Mouse (Mus musculus): ENCODE data around the gene Cd36. TPM values are rescaled to one million over a fixed set of nuclear protein-coding genes. Genes with fewer than 3 reads are reported as not detected.

The Cd36 gene
- total and polyA plus RNA-seq, 2 experiments from 2014 or later, result 2.2 to 2.6 TPM

DNA sequence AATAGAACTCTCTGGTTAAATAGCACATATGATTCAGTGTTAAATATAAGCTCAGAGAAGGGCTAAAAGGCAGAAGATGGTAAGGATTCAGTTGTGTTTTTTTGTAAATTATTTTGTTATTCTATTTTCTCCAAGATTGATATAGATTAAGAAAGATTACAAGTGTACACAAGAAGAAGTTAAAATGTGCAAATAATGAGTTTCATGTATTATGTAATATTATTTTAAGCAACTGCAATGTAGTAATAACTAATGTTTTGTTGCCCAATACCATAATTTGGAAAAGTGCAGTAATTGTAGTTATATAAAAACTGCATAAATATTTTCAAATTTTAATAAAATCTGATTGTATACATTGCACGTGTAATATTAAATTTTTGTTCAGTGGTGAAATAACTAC lies 54.8 kb downstream of the Cd36 start:
- ATAC-seq (ENCODE audit: low FRiP score) (no peak), DNase-seq (ENCODE audit: low spot score) (no peak)
- H3K27ac ChIP-seq (ENCODE audit: low read depth, low read length), result no peak overlapping the region
- no peaks in the 10 kb centered on the region for H3K27me3 ChIP-seq (ENCODE audit: insufficient read depth, low read length)
- H3K4me3 ChIP-seq (ENCODE audit: low read depth, low read length), result no peak overlapping the region
- no peak for TF ChIP-seq CTCF (IDR thresholded peaks at IDR 0.05)
- WGBS, result 97% methylated on average over 1 of the region's 1 CpGs
- no peaks in the 10 kb centered on the region for H3K9me3 ChIP-seq (ENCODE audit: low read length)
- H3K36me3 ChIP-seq (ENCODE audit: insufficient read depth, low read length), result no peaks in the 10 kb centered on the region
- no peak overlapping the region for H3K4me2 ChIP-seq (ENCODE audit: low read depth, low read length, poor library complexity, severe bottlenecking)
- no peak overlapping the region for H3K9ac ChIP-seq (replicated peaks; ENCODE audit: low read length, poor library complexity, severe bottlenecking)
- no peaks in the 10 kb centered on the region for H3K4me1 ChIP-seq (ENCODE audit: insufficient read depth, low read length)

DNA sequence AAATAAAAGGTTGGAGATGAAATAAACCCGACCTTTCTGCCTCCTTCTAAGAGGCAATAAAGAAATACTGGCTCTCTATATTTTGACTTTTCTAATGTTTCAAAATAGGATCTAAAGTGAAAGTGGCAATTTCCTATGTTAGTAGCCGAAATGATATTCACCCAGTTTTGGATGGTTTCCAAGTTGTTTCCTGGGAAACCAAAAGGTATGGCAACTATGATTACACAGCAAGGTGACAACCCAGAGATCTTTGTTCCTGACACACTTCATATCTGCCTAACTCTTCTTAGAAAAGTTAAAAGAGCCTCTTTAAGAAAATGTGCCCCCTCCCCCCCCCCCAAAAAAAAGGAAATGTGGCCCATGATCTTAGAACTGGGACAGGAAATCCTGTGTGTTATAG lies 58.1 kb downstream of the Cd36 start:
- 47% methylated on average over 2 of the region's 2 CpGs for WGBS
- DNase-seq (ENCODE audit: low spot score) (no peak), ATAC-seq (ENCODE audit: low FRiP score) (no peak)
- TF ChIP-seq CTCF (IDR thresholded peaks at IDR 0.05), result no peak
- no peak overlapping the region for H3K4me3 ChIP-seq (ENCODE audit: low read depth, low read length)
- no peaks in the 10 kb centered on the region for H3K27me3 ChIP-seq (ENCODE audit: insufficient read depth, low read length)
- no peak overlapping the region for H3K4me2 ChIP-seq (ENCODE audit: low read depth, low read length, poor library complexity, severe bottlenecking)
- H3K27ac ChIP-seq (ENCODE audit: low read depth, low read length), result no peak overlapping the region
- no peaks in the 10 kb centered on the region for H3K9me3 ChIP-seq (ENCODE audit: low read length)
- H3K36me3 ChIP-seq (ENCODE audit: insufficient read depth, low read length), result no peaks in the 10 kb centered on the region
- H3K4me1 ChIP-seq (ENCODE audit: insufficient read depth, low read length), result no peaks in the 10 kb centered on the region
- no peak overlapping the region for H3K9ac ChIP-seq (replicated peaks; ENCODE audit: low read length, poor library complexity, severe bottlenecking)

DNA sequence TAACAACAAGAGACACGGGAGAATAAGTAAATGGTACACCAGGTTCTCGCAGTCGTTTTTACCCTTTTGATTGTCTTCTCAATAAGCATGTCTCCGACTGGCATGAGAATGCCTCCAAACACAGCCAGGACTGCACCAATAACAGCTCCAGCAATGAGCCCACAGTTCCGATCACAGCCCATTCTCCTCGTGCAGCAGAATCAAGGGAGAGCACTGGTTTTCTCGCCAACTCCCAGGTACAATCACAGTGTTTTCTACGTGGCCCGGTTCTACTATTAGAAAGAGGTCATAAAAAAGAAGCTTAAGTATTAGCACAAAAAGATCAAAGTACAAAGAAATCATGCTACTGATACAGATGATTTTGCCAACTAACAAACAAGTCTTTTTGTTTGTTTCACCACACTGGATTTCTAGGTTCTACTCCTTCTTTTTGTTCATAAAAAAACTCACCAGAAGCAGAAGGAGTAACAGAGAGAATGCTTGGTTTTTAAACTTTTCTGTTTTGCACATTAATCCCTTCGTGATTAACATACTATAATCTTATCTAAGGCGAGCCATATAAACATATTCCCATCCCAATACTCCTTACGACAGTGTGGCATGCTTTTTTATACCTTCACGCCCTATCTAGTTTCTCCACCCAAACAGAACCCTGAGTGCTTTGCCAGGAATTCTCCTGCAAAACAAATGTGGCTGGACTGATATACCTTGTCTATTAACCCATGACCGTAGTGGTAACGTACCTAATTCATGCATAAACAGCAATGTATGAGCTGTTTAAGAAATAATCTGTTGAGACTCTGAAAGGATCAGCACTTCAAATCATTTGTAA lies 59.7 kb downstream of the Cd36 start:
- Histone ChIP-seq H3K4me1 (ENCODE audit: insufficient read depth, low read length) (no peaks in the 10 kb centered on the region), H3K9ac (replicated peaks; ENCODE audit: low read length, poor library complexity, severe bottlenecking) (no peak overlapping the region), H3K9me3 (ENCODE audit: low read length) (no peaks in the 10 kb centered on the region), H3K27ac (ENCODE audit: low read depth, low read length) (no peak overlapping the region), H3K4me2 (ENCODE audit: low read depth, low read length, poor library complexity, severe bottlenecking) (no peak overlapping the region), H3K27me3 (ENCODE audit: insufficient read depth, low read length) (no peaks in the 10 kb centered on the region), H3K36me3 (ENCODE audit: insufficient read depth, low read length) (no peaks in the 10 kb centered on the region), H3K4me3 (ENCODE audit: low read depth, low read length) (no peak overlapping the region)
- 71% methylated on average over 15 of the region's 15 CpGs for WGBS
- DNase-seq (ENCODE audit: low spot score), result no peak
- no peak for TF ChIP-seq CTCF (IDR thresholded peaks at IDR 0.05)
- no peak for ATAC-seq (ENCODE audit: low FRiP score)

DNA sequence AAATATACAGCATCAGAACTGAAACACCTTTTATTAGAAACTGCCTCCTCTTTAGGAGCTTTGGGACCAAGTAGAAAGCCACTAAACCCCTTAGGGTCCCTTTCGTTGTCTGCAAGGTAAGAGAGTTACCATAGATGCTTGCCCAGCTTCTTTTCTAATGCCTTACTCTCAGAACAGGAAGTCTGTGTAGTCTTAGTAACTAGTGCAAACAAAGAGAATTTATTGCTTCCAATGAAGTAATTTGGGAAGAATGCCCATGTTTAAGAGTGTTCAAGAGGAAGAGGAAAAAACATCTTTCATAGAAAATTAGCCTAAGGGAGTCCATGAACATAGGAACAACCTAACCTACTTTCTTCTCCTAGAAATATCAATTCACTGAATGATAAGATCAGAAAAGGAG lies 67.2 kb downstream of the Cd36 start:
- no peak for ATAC-seq (ENCODE audit: low FRiP score)
- no peaks in the 10 kb centered on the region for H3K4me1 ChIP-seq (ENCODE audit: insufficient read depth, low read length)
- WGBS, result 75% methylated on average over 1 of the region's 1 CpGs
- no peak overlapping the region for H3K27ac ChIP-seq (ENCODE audit: low read depth, low read length)
- H3K9me3 ChIP-seq (ENCODE audit: low read length), result no peaks in the 10 kb centered on the region
- H3K4me2 ChIP-seq (ENCODE audit: low read depth, low read length, poor library complexity, severe bottlenecking), result no peak overlapping the region
- H3K9ac ChIP-seq (replicated peaks; ENCODE audit: low read length, poor library complexity, severe bottlenecking), result no peak overlapping the region
- H3K27me3 ChIP-seq (ENCODE audit: insufficient read depth, low read length), result no peaks in the 10 kb centered on the region
- H3K4me3 ChIP-seq (ENCODE audit: low read depth, low read length), result no peak overlapping the region
- no peaks in the 10 kb centered on the region for H3K36me3 ChIP-seq (ENCODE audit: insufficient read depth, low read length)
- TF ChIP-seq CTCF (IDR thresholded peaks at IDR 0.05), result no peak
- DNase-seq (ENCODE audit: low spot score), result no peak

DNA sequence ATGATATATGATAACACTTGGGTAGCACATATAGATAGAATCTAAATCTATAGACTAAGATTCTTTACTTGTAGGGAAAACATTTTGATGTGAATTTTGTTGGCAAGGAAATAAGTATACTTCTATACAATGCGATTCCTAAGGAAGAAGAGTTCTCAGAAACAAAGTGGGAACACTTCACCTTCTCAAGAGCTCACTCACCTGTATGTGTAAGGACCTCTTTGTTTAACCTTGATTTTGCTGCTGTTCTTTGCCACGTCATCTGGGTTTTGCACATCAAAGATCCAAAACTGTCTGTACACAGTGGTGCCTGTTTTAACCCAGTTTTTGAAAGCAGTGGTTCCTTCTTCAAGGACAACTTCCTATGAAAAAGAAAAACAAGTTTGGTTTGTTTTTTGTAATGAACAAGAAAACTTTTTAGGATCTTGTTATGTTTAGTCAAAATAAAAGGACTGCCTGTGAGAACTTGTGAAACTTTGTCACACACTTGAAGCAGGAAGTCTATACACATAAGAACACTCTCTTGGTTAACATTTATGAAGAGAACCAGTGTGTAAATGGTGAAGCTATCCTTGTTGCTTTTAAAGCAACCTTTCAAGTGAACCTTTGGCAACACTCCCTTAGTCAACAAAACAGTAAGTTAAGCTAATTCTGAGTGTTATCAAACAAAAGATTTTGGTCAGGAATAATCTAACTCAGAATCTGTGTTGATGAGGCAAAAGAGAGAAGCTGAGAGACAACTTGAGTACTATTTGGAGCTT lies 68.2 kb downstream of the Cd36 start:
- WGBS, result 91% methylated on average over 2 of the region's 2 CpGs
- no peaks in the 10 kb centered on the region for H3K9me3 ChIP-seq (ENCODE audit: low read length)
- no peaks in the 10 kb centered on the region for H3K4me1 ChIP-seq (ENCODE audit: insufficient read depth, low read length)
- no peak overlapping the region for H3K9ac ChIP-seq (replicated peaks; ENCODE audit: low read length, poor library complexity, severe bottlenecking)
- TF ChIP-seq CTCF (IDR thresholded peaks at IDR 0.05), result no peak
- no peak overlapping the region for H3K4me2 ChIP-seq (ENCODE audit: low read depth, low read length, poor library complexity, severe bottlenecking)
- no peak for ATAC-seq (ENCODE audit: low FRiP score)
- H3K36me3 ChIP-seq (ENCODE audit: insufficient read depth, low read length), result no peaks in the 10 kb centered on the region
- H3K27ac ChIP-seq (ENCODE audit: low read depth, low read length), result no peak overlapping the region
- no peak overlapping the region for H3K4me3 ChIP-seq (ENCODE audit: low read depth, low read length)
- DNase-seq (ENCODE audit: low spot score), result no peak
- no peaks in the 10 kb centered on the region for H3K27me3 ChIP-seq (ENCODE audit: insufficient read depth, low read length)

DNA sequence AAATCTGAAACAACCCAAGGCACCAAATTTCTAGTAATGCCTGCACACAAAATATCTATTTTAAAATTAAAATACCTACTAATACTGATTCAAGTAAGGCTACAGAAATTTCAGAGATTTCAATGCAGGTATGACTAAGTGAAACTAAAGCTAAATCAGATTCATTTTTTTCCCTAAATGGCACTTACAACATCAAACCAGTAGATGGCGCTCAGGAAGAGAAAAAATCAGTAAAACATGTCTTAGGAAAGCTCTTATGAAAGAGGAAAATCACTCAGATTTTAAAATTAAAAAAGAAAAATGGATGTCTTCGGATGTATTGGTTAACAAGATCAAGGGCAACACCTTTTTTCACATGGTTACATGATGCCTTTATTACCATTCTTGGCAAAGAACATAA lies 72.4 kb downstream of the Cd36 start:
- Histone ChIP-seq H3K36me3 (ENCODE audit: insufficient read depth, low read length) (no peaks in the 10 kb centered on the region), H3K27ac (ENCODE audit: low read depth, low read length) (no peak overlapping the region), H3K4me2 (ENCODE audit: low read depth, low read length, poor library complexity, severe bottlenecking) (no peak overlapping the region), H3K4me1 (ENCODE audit: insufficient read depth, low read length) (no peaks in the 10 kb centered on the region), H3K9ac (replicated peaks; ENCODE audit: low read length, poor library complexity, severe bottlenecking) (no peak overlapping the region), H3K27me3 (ENCODE audit: insufficient read depth, low read length) (no peaks in the 10 kb centered on the region), H3K4me3 (ENCODE audit: low read depth, low read length) (no peak overlapping the region), H3K9me3 (ENCODE audit: low read length) (no peaks in the 10 kb centered on the region)
- ATAC-seq (ENCODE audit: low FRiP score), result no peak
- peak; percentile 82 for TF ChIP-seq CTCF (IDR thresholded peaks at IDR 0.05)
- DNase-seq (ENCODE audit: low spot score), result peak; percentile 45
- 6% methylated on average over 2 of the region's 2 CpGs for WGBS

Data from midbrain, postnatal 0 days (tissue).